Mouse (Mus musculus) G1E (cell line): Measurements from ENCODE around the gene Cacnb1. TPM values are rescaled to one million over a fixed set of nuclear protein-coding genes. Genes with fewer than 3 reads are reported as not detected.
A peak's percentile ranks its signal among the peaks of the same experiment; 100 is the strongest.

Source experiments
- ATAC-seq: 2 replicates; pipeline ENCODE4 v1.8.0; 2016; ENCODE audit warnings: mild to moderate bottlenecking; ENCODE audit not compliant: insufficient number of reproducible peaks, poor library complexity, low FRiP score, severe bottlenecking; ENCODE audit errors: extremely low read depth
- DNase-seq: peaks from one replicate; pipeline ENCODE4 v3.0.0; 2012; ENCODE audit warnings: low spot score
- H3K27me3 ChIP-seq: 2 replicates; pipeline ENCODE4 v1.6.1; 2012; ENCODE audit warnings: mild to moderate bottlenecking, low read length, inconsistent platforms; ENCODE audit not compliant: insufficient read depth
- H3K36me3 ChIP-seq: replicated peaks from 2 replicates; pipeline ENCODE3; 2012; ENCODE audit warnings: mild to moderate bottlenecking, inconsistent platforms
- H3K4me1 ChIP-seq: 2 replicates; pipeline ENCODE4 v1.6.1; 2012; ENCODE audit warnings: low read depth, low read length, inconsistent platforms, mixed read lengths; ENCODE audit not compliant: insufficient read depth
- H3K4me3 ChIP-seq: 2 replicates; pipeline ENCODE4 v1.5.1; 2012; ENCODE audit warnings: low read depth, mild to moderate bottlenecking, inconsistent platforms, low read length, moderate library complexity, mixed read lengths
- H3K9me3 ChIP-seq: replicated peaks from 2 replicates; pipeline ENCODE4 v1.6.1; 2012; ENCODE audit warnings: inconsistent platforms
- CTCF ChIP-seq: IDR thresholded peaks from 2 replicates; pipeline ENCODE4 v1.5.1; 2012; ENCODE audit warnings: low read depth, low read length, inconsistent platforms, mixed read lengths
- GATA1 ChIP-seq: IDR thresholded peaks from 2 replicates; pipeline ENCODE4 v1.6.1; 2012; ENCODE audit warnings: borderline replicate concordance, low read length, inconsistent platforms, mixed read lengths
- GATA2 ChIP-seq: IDR thresholded peaks from 2 replicates; pipeline ENCODE4 v1.6.1; 2012; ENCODE audit warnings: low read depth, low read length, inconsistent platforms, borderline replicate concordance
- POLR2AphosphoS5 ChIP-seq: IDR thresholded peaks from 2 replicates; pipeline ENCODE4 v1.6.1; 2012; ENCODE audit warnings: low read depth, low read length, inconsistent platforms; ENCODE audit not compliant: insufficient replicate concordance
- TAL1 ChIP-seq: conservative IDR thresholded peaks from 2 replicates; pipeline ENCODE4 v1.6.1; 2012; ENCODE audit warnings: low read depth, low read length, inconsistent platforms, mixed read lengths
- polyA plus RNA-seq: library from polyadenylated mRNA; stranded (reverse); fragments of >175 nt; gene quantifications from 2 replicates; pipeline ENCODE4 v1.2.3, GENCODE M21; 2012
- total RNA-seq, 2 experiments: library from RNA; stranded (forward) in 1 of 2; stranded (reverse) in 1 of 2; fragments of 200-1000 nt in 1 of 2; fragments of >200 nt in 1 of 2; fragmentation: Nextera tagmentation in 1 of 2; gene quantifications; 2 replicates each; pipeline ENCODE4 v1.2.3; 2014 to 2017

Cacnb1 gene
- total and polyA plus RNA-seq, 3 experiments = 0.05 to 1.4 (median 0.61) TPM

GRCm38 (mm10) chr11:98018858-98019641 is 3.8 kb downstream of the Cacnb1 start:
- Histone ChIP-seq H3K4me3 (no peak overlapping the region), H3K36me3 (no peaks in the 10 kb centered on the region), H3K9me3 (no peaks in the 10 kb centered on the region), H3K27me3 (peaks cover 39% of the 10 kb centered on the region), H3K4me1 (peaks cover 43% of the 10 kb centered on the region)
- ATAC-seq (no peak), DNase-seq (peak; percentile 64)
- TF ChIP-seq TAL1 (no peak), GATA1 (no peak), GATA2 (no peak), CTCF (no peak), POLR2AphosphoS5 (no peak)

- Histone ChIP-seq H3K4me3 (no peak overlapping the region), H3K9me3 (no peaks in the 10 kb centered on the region), H3K4me1 (peaks cover 38% of the 10 kb centered on the region), H3K27me3 (peaks cover 39% of the 10 kb centered on the region), H3K36me3 (no peaks in the 10 kb centered on the region)
- DNase-seq (no peak), ATAC-seq (no peak)
- TF ChIP-seq GATA2 (no peak), POLR2AphosphoS5 (no peak), TAL1 (no peak), CTCF (no peak)
These were observed 4.6 kb downstream of the Cacnb1 start for GRCm38 (mm10) chr11:98018222-98018621.

GRCm38 (mm10) chr11:98016824-98017223 is 6.0 kb downstream of the Cacnb1 start:
- H3K27me3 ChIP-seq = peaks cover 41% of the 10 kb centered on the region

GRCm38 (mm10) chr11:98016177-98016576 is 6.7 kb downstream of the Cacnb1 start:
- ATAC-seq = no peak
- Histone ChIP-seq H3K36me3 (no peaks in the 10 kb centered on the region), H3K4me1 (peaks cover 18% of the 10 kb centered on the region), H3K4me3 (no peak overlapping the region), H3K27me3 (peaks cover 38% of the 10 kb centered on the region), H3K9me3 (no peaks in the 10 kb centered on the region)
- TF ChIP-seq GATA1 (no peak), GATA2 (no peak), CTCF (no peak), TAL1 (no peak), POLR2AphosphoS5 (no peak)
- DNase-seq = no peak

More at GRCm38 (mm10) chr11:98016824-98017223, 6.0 kb downstream of the Cacnb1 start:
- TF ChIP-seq TAL1 (no peak), GATA1 (no peak), GATA2 (no peak), POLR2AphosphoS5 (no peak), CTCF (no peak)
- H3K9me3 ChIP-seq = no peaks in the 10 kb centered on the region
- no peak for DNase-seq
- H3K4me3 ChIP-seq = no peak overlapping the region
- H3K36me3 ChIP-seq = no peaks in the 10 kb centered on the region
- peaks cover 25% of the 10 kb centered on the region for H3K4me1 ChIP-seq
- ATAC-seq = no peak

DNA sequence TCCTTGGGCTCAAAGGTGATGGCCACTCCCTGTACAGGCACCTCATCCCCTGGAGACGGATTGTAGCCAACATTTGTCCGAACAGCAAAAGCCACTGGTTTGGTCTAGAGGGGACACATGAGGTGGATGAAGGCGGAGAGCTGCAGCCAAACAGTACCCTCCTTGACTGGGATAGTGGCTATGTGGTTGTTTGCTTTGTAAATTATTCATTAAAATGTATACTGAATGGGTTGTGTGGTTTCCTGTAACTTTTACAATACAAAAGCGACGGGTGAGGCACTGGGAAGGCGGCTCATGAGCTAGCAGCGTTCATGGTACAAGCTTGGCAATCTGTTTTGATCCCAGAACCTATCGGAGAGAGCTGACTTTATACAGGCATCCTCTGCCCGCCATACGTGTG is 10.0 kb downstream of the Cacnb1 start:
- Histone ChIP-seq H3K4me3 (no peak overlapping the region), H3K36me3 (no peaks in the 10 kb centered on the region), H3K9me3 (no peaks in the 10 kb centered on the region), H3K4me1 (no peaks in the 10 kb centered on the region), H3K27me3 (peaks cover 26% of the 10 kb centered on the region)
- no peak for DNase-seq
- no peak for TF ChIP-seq TAL1
- TF ChIP-seq GATA1 = no peak
- TF ChIP-seq GATA2 = no peak
- ATAC-seq = no peak

DNA sequence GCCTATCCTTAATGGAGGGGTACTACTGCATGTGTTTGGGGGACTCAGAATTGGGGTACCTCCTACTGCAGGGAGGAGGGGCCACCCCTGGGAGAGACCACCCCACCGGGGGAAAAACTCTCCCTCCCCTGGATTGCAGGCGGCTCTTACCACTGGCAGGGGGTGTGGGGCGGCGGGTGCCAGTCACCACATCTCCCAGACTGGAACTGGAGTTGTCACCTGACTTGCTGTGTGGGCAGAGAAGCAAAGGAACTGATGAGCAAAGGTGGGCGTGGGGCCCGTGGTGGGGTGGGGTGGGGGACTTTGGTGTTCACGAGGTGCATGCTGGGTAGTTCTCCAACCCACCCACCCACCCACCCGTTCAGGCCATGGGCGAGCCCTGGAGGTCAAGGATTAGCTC is 11.1 kb downstream of the Cacnb1 start:
- H3K4me1 ChIP-seq = no peaks in the 10 kb centered on the region
- TF ChIP-seq GATA1 (no peak), TAL1 (no peak), CTCF (no peak), GATA2 (no peak), POLR2AphosphoS5 (no peak)
- no peaks in the 10 kb centered on the region for H3K36me3 ChIP-seq
- no peaks in the 10 kb centered on the region for H3K9me3 ChIP-seq
- DNase-seq (no peak), ATAC-seq (no peak)
- peaks cover 18% of the 10 kb centered on the region; the same call in 1 of the 2 replicates for H3K27me3 ChIP-seq
- no peak overlapping the region for H3K4me3 ChIP-seq
